Mouse (Mus musculus) heart, postnatal 14 days (tissue): Measurements from ENCODE around the gene Gm49369. TPM values are rescaled to one million over a fixed set of nuclear protein-coding genes. Genes with fewer than 3 reads are reported as not detected.

ENCODE experiments used
- DNase-seq, 2 experiments: peaks; one replicate each; pipeline ENCODE4 v3.0.0; 2021 to 2022
- intact Hi-C: fragments of 180-260 bp; cut with DNase I; formaldehyde crosslinking; loops from one replicate; pipeline ENCODE4 v1.15.1; 2025
- total RNA-seq, 2 experiments: library from RNA; stranded (reverse); gene quantifications; 2 replicates each; pipeline ENCODE4 v1.2.3; 2021

The Gm49369 gene
- total RNA-seq, 2 experiments from 2014 or later, result 2.4 to 6.7 TPM

- intact Hi-C loops, result loop anchor here (10.0 kb wide), 1 partner anchor 331 kb away; the partner anchor contains the start of gene Mob2
- DNase-seq, result no peak
These were observed 13.0 kb upstream of the Gm49369 start for GRCm38 (mm10) chr7:142395472-142395871.

- DNase-seq, result no peak
- intact Hi-C loops, result loop anchor here (10.0 kb wide), 1 partner anchor 330 kb away; the partner anchor contains the start of gene Mob2
These were observed 12.1 kb upstream of the Gm49369 start for GRCm38 (mm10) chr7:142394261-142395190.

- DNase-seq, result no peak
- intact Hi-C loops, result loop anchor here (10.0 kb wide), 1 partner anchor 328 kb away; the partner anchor contains the start of gene Mob2
These were observed 10.7 kb upstream of the Gm49369 start for GRCm38 (mm10) chr7:142393191-142393590.

GRCm38 (mm10) chr7:142391609-142392008 lies 9.1 kb upstream of the Gm49369 start:
- intact Hi-C loops, result loop anchor here (10.0 kb wide), 1 partner anchor 327 kb away; the partner anchor contains the start of gene Mob2
- DNase-seq, result no peak

GRCm38 (mm10) chr7:142391108-142391507 lies 8.6 kb upstream of the Gm49369 start:
- no peak for DNase-seq
- intact Hi-C loops, result loop anchor here (10.0 kb wide), 1 partner anchor 326 kb away; the partner anchor contains the start of gene Mob2

- intact Hi-C loops, result loop anchor here (10.0 kb wide), 1 partner anchor 325 kb away; the partner anchor contains the start of gene Mob2
- no peak for DNase-seq
These were observed 7.6 kb upstream of the Gm49369 start for GRCm38 (mm10) chr7:142389961-142390650.

- no peak for DNase-seq
- intact Hi-C loops, result no loop called here
These were observed 6.3 kb upstream of the Gm49369 start for GRCm38 (mm10) chr7:142388740-142389139.

GRCm38 (mm10) chr7:142388198-142388597 lies 5.7 kb upstream of the Gm49369 start:
- intact Hi-C loops, result no loop called here

GRCm38 (mm10) chr7:142387419-142388148 lies 5.1 kb upstream of the Gm49369 start, which contains the start of gene Ctsd:
TSS of gene Ctsd (minus strand) at chr7:142388038.
- intact Hi-C loops, result no loop called here
- DNase-seq, result peak; percentile 97 to 98

More at GRCm38 (mm10) chr7:142388198-142388597, 5.7 kb upstream of the Gm49369 start:
- DNase-seq, result no peak

GRCm38 (mm10) chr7:142386621-142387201 lies 4.2 kb upstream of the Gm49369 start:
- intact Hi-C loops, result no loop called here
- DNase-seq, result peak in 1 of 2 experiments; percentile 48

- no peak for DNase-seq
- intact Hi-C loops, result no loop called here
These were observed 3.4 kb upstream of the Gm49369 start for GRCm38 (mm10) chr7:142385742-142386403.

GRCm38 (mm10) chr7:142384306-142384705 lies 1.8 kb upstream of the Gm49369 start:
- intact Hi-C loops, result no loop called here

GRCm38 (mm10) chr7:142381175-142381574 lies 1.3 kb downstream of the Gm49369 start:
- intact Hi-C loops, result no loop called here
- no peak for DNase-seq

More at GRCm38 (mm10) chr7:142384306-142384705, 1.8 kb upstream of the Gm49369 start:
- no peak for DNase-seq

- no peak for DNase-seq
- intact Hi-C loops, result no loop called here
These were observed 3.3 kb downstream of the Gm49369 start for GRCm38 (mm10) chr7:142379186-142379585.

GRCm38 (mm10) chr7:142377233-142377925 lies 5.1 kb downstream of the Gm49369 start:
- no peak for DNase-seq
- intact Hi-C loops, result no loop called here

GRCm38 (mm10) chr7:142376096-142376495 lies 6.4 kb downstream of the Gm49369 start:
- intact Hi-C loops, result no loop called here
- no peak for DNase-seq

- peak in 1 of 2 experiments; percentile 52 for DNase-seq
- intact Hi-C loops, result no loop called here
These were observed 7.2 kb downstream of the Gm49369 start for GRCm38 (mm10) chr7:142375261-142375724.

- DNase-seq, result no peak
- intact Hi-C loops, result loop anchor here (5.0 kb wide), 1 partner anchor 58 kb away; the partner anchor contains the start of gene Syt8
These were observed 8.0 kb downstream of the Gm49369 start for GRCm38 (mm10) chr7:142374413-142375015.
